Mouse (Mus musculus) ovary, postnatal 36 days (tissue): ENCODE measurements around the gene Mobp.

ENCODE experiments used
- DNase-seq: peaks from one replicate; pipeline ENCODE4 v3.0.0; 2022; ENCODE audit warnings: low spot score, mixed read lengths

Gene Mobp

DNA sequence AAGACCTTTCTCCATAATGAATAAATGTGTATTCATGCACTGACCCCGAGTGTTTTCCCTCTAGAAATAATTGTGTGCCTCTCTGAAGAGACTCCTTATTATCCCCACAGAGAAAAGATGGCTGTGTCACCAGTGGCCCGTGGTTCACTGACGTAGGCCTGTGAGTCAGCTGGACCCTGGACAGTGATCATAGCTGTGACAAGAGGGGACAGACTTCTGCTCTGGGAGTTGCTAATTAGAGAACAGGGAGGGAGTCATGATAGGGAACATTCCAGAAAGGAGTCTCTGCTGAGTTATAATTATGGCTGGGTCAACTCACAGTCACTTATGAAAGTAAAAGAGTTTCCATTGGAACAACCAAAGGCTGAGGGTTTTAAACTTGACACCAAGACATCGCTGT is 61.4 kb downstream of the Mobp start:
- no peak for DNase-seq

- DNase-seq = no peak
Observed at GRCm38 (mm10) chr9:120212936-120213335, 63.4 kb downstream of the Mobp start.

DNA sequence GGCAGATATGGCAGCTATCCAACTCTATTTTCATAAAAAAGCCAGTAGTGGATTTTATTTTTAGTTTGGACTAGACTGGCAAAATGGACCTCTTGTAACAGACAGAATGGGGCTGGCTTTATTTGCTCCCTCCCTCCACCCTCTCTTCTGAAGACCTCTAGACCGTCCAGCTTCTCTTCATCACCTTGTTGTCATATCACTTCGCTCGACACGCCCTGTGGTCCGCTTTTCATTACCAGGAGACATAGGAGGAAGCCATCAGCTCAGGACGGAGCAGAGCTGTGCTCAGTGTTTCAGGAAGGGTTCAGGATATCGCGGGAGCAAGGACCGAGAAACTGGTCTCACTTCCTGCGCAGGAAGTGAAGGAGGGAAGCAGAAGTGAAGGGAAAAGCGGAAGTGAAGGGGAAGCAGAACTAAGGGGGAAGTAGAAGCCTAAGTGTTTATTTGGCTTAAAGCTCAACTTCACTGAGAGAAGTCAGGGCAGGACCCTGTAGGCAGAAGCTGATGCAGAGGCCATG is 65.5 kb downstream of the Mobp start:
- no peak for DNase-seq

DNA sequence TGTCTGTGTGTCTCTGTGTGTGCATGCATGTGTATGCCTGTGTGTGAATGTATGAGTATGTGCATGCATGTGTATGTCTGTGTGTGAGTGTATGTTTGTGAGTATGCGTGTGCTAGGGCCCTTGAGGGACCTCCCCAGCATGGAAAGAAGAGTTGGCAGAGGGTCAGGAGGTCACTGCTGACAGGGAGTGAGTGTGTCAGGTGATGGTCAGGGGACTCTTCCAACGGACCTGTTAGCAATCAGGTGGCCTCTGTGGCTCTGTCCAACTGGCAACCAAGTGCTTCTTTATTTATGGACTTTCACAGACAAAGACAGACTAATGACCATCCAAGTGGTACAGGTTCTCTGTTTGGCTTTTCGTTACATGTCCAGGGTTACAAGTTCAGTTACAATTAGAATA is 69.9 kb downstream of the Mobp start:
- DNase-seq = no peak
